Mouse (Mus musculus): ENCODE measurements around the gene Iqgap2.

DNA sequence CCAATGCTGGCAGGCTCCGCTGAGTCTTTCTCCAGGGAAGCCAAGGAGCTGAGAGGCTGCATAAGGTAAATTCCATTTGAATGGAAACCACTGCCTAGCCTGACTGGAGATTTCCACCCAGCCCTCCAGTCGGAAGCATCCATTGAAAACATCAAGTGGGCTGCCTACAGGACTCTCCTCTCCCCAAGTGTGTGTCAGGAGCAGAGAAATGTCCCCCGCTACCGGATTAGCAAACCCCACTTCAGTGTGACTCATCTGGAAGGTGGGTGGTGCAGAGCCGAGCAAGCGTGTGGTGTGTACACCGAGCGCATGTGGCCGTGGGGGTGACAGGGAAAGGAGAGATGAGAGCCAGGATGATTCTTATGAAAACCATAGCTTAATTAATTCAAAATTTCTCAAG, 71.7 kb downstream of the Iqgap2 start:
- TF ChIP-seq CTCF (IDR thresholded peaks at IDR 0.05; ENCODE audit: low read depth) (no peak), EP300 (optimal IDR thresholded peaks at IDR 0.05) (no peak)
